Mouse (Mus musculus) ovary, adult 10 weeks (tissue): ENCODE measurements around the gene Oas1h. TPM values are rescaled to one million over a fixed set of nuclear protein-coding genes. Genes with fewer than 3 reads are reported as not detected.

Experiments used
- polyA plus RNA-seq: library from polyadenylated mRNA; stranded (reverse); fragments of 350-450 nt; fragmentation: Illumina TruSeq; extraction: RNeasy Lipid Tissue Mini Kit (QIAGEN cat#74804); gene quantifications from one replicate; pipeline ENCODE4 v1.2.3, GENCODE M21; 2014

Gene Oas1h
- 9.7 TPM for polyA plus RNA-seq

GRCm38 (mm10) chr5:120861121-120861520, at the start of gene Oas1h:
Oas1h (plus strand) TSS chr5:120861421.

GRCm38 (mm10) chr5:120811951-120812819, 49.0 kb upstream of the Oas1h start, which contains the start of gene Oas1c:
Oas1c (minus strand) TSS chr5:120812514.

GRCm38 (mm10) chr5:120847067-120847466, 14.2 kb upstream of the Oas1h start, which contains the start of gene Oas1f:
Oas1f (plus strand) TSS chr5:120847367.

GRCm38 (mm10) chr5:120887413-120887812, 26.2 kb downstream of the Oas1h start, which contains the start of gene Oas1g:
Oas1g (minus strand) TSS chr5:120887613.

GRCm38 (mm10) chr5:120906791-120907733, 45.8 kb downstream of the Oas1h start, which contains the start of gene Oas1a:
Oas1a (minus strand) TSS chr5:120907521.

GRCm38 (mm10) chr5:120914204-120914603, 53.0 kb downstream of the Oas1h start, which contains the start of gene Oas1d:
Oas1d (plus strand) TSS chr5:120914536.

Other genes with a start within 250 kb of the Oas1h start
- not detected for gene Rita1, start 248.8 kb upstream of the Oas1h start, polyA plus RNA-seq
- gene Ddx54, start 248.7 kb upstream of the Oas1h start, polyA plus RNA-seq, result 0.60 TPM
- gene Cfap73, start 227.2 kb upstream of the Oas1h start, polyA plus RNA-seq, result not detected
- not detected for gene Rasal1, start 212.6 kb upstream of the Oas1h start, polyA plus RNA-seq
- 0.34 TPM for gene Dtx1, start 149.5 kb upstream of the Oas1h start, polyA plus RNA-seq
- 0.68 TPM for gene Oas2, start 111.6 kb upstream of the Oas1h start, polyA plus RNA-seq
- 0.26 TPM for gene Oas3, start 83.8 kb upstream of the Oas1h start, polyA plus RNA-seq
- 6.4 TPM for gene Oas1e, start 65.9 kb upstream of the Oas1h start, polyA plus RNA-seq
- gene Oas1c, start 48.9 kb upstream of the Oas1h start, polyA plus RNA-seq, result 6.7 TPM
- not detected for gene Oas1f, start 14.1 kb upstream of the Oas1h start, polyA plus RNA-seq
- not detected for gene Oas1g, start 26.2 kb downstream of the Oas1h start, polyA plus RNA-seq
- gene Oas1a, start 46.1 kb downstream of the Oas1h start, polyA plus RNA-seq, result 1.1 TPM
- gene Oas1d, start 53.1 kb downstream of the Oas1h start, polyA plus RNA-seq, result 3.2 TPM
- 0.77 TPM for gene Rph3a, start 148.7 kb downstream of the Oas1h start, polyA plus RNA-seq